Mouse (Mus musculus) intestine, postnatal 0 days (tissue): Measurements from ENCODE around the gene Trim14. TPM values are rescaled to one million over a fixed set of nuclear protein-coding genes. Genes with fewer than 3 reads are reported as not detected.

Experiments
- ATAC-seq: fragments of 200-750 bp; cut with Nextera tagmentation; 2 replicates; pipeline ENCODE4 v1.8.0; 2017; ENCODE audit warnings: mild to moderate bottlenecking, moderate TSS enrichment, moderate library complexity
- H3K27ac ChIP-seq: fragments of 300-500 bp; sonication (generic); 2 replicates; pipeline ENCODE4 v1.5.1; 2014; ENCODE audit warnings: mild to moderate bottlenecking, low read depth, low read length, moderate library complexity
- H3K27me3 ChIP-seq: fragments of 300-500 bp; sonication (generic); replicated peaks from 2 replicates; pipeline ENCODE4 v1.6.1; 2014; ENCODE audit warnings: low read length, mixed read lengths; ENCODE audit not compliant: control insufficient read depth, insufficient read depth
- H3K36me3 ChIP-seq: fragments of 300-500 bp; sonication (generic); 2 replicates; pipeline ENCODE4 v1.6.1; 2014; ENCODE audit warnings: mild to moderate bottlenecking, moderate library complexity; ENCODE audit not compliant: control insufficient read depth, insufficient read depth
- H3K4me1 ChIP-seq: fragments of 300-500 bp; sonication (generic); replicated peaks from 2 replicates; pipeline ENCODE4 v1.6.1; 2014; ENCODE audit warnings: antibody characterized with exemption, low read length, mixed read lengths; ENCODE audit not compliant: control insufficient read depth, insufficient read depth
- H3K4me2 ChIP-seq: fragments of 300-500 bp; sonication (generic); replicated peaks from 2 replicates; pipeline ENCODE4 v1.6.1; 2014; ENCODE audit warnings: low read depth, mild to moderate bottlenecking, moderate library complexity
- H3K4me3 ChIP-seq: fragments of 300-500 bp; sonication (generic); 2 replicates; pipeline ENCODE4 v1.5.1; 2014; ENCODE audit warnings: low read depth, low read length
- H3K9ac ChIP-seq: fragments of 300-500 bp; sonication (generic); 2 replicates; pipeline ENCODE4 v1.6.1; 2014; ENCODE audit warnings: mild to moderate bottlenecking, low read depth, low read length
- H3K9me3 ChIP-seq: fragments of 300-500 bp; sonication (generic); 2 replicates; pipeline ENCODE4 v1.6.1; 2016; ENCODE audit warnings: mixed run types; ENCODE audit not compliant: control insufficient read depth
- CTCF ChIP-seq: sonication (generic); IDR thresholded peaks from 2 replicates; pipeline ENCODE4 v1.5.1; 2016; ENCODE audit warnings: low read depth, mild to moderate bottlenecking, control low read depth, antibody characterized with exemption, moderate library complexity
- WGBS: fragments of 180-500 bp; shearing (Covaris S2); extraction: QIAGEN DNeasy Blood & Tissue Kit; methylation state at CpG from one replicate; pipeline ENCODE4 v1.1.7; 2014; 5-methylcytosine and 5-hydroxymethylcytosine counted together
- polyA plus RNA-seq: library from polyadenylated mRNA; unstranded; fragments of >200 nt; fragmentation: Nextera tagmentation; extraction: Ambion mirVana; gene quantifications from 2 replicates; pipeline ENCODE4 v1.2.1, GENCODE M21; 2015

Gene Trim14
- polyA plus RNA-seq, 1 experiment from 2014 or later = 14.1 TPM

DNA sequence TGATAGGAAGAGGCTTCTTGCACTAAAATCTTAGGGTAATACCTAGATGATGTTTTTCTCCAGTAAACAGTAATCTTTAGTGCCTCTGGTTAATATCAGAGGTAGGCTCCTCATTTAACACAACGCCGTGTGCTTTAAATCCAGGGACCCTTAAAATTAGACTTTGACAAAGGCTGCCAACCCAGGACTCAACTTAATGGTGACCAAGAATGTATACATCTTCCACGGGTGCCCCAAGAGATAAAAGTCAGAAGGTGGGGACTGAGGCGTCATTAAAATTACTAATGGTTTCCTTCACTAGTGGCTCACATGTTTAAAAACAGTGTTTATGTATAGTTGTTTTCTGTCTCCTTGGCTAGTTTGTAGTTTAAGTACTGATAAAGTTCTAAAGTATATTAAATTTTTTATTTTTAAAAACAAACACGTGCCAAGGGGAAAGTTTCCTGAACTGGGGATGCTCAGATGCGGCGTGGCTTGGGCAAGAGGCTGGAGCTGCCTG lies 85.9 kb downstream of the Trim14 start:
- Histone ChIP-seq H3K4me3 (peak overlapping the region; percentile 89), H3K9me3 (no peaks in the 10 kb centered on the region), H3K27me3 (no peaks in the 10 kb centered on the region), H3K4me1 (0 out of 2 replicates have a peak, but pooled peaks cover 9% of the 10 kb centered on the region), H3K36me3 (no peaks in the 10 kb centered on the region), H3K4me2 (peak overlapping the region; percentile 90), H3K9ac (peak overlapping the region; percentile 92), H3K27ac (no peak overlapping the region; the same call in 1 of the 2 replicates)
- no peak for ATAC-seq
- no peak for TF ChIP-seq CTCF
- 32% methylated on average over 7 of the region's 7 CpGs for WGBS

DNA sequence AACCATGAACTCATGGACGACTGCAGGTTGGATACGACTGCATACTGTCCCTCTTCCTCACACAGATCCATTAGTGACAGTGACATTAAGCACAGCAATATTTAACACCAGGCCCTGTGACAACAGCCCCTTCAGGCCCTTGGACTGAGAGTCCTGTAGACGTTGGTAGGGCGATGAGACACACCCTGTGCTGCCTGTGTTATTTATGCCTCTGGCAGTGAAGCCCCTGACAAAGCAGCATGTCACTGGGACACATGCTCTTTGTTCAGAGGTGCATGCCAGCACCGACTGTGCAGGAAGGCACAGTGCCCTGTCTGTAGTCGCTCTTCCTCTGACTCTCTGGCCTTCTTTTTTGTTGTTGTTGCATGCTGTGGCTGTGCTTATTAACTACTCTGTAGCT lies 87.1 kb downstream of the Trim14 start:
- WGBS = 51% methylated on average over 6 of the region's 6 CpGs
- Histone ChIP-seq H3K27ac (no peak overlapping the region), H3K27me3 (no peaks in the 10 kb centered on the region), H3K9me3 (no peaks in the 10 kb centered on the region), H3K4me1 (0 out of 2 replicates have a peak, but pooled peaks cover 9% of the 10 kb centered on the region), H3K36me3 (no peaks in the 10 kb centered on the region), H3K9ac (no peak overlapping the region), H3K4me2 (no peak overlapping the region), H3K4me3 (no peak overlapping the region)
- no peak for ATAC-seq
- TF ChIP-seq CTCF = no peak

DNA sequence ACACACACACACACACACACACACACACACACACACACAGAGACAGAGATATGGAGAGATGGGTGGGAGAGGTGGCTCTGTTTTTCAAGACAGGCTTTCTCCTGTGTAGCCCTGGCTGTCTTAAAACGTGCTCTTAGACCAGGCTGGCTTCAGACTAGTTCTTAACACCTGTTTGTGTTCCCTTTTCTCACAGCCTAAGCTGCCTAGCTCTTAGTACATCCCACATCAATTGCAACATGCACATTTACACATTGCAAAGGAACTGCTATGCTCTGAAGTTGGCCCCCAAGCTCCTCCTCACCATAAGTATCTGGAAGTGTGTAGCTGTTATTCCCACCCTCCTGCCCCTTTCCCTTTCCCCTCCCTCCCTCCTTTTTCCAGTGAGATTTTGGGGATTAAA lies 88.5 kb downstream of the Trim14 start:
- Histone ChIP-seq H3K4me1 (0 out of 2 replicates have a peak, but pooled peaks cover 3% of the 10 kb centered on the region), H3K4me2 (no peak overlapping the region), H3K9ac (no peak overlapping the region), H3K36me3 (no peaks in the 10 kb centered on the region), H3K9me3 (no peaks in the 10 kb centered on the region), H3K27me3 (no peaks in the 10 kb centered on the region), H3K27ac (no peak overlapping the region), H3K4me3 (no peak overlapping the region)
- no peak for ATAC-seq
- 58% methylated on average over 1 of the region's 1 CpGs for WGBS
- no peak for TF ChIP-seq CTCF

DNA sequence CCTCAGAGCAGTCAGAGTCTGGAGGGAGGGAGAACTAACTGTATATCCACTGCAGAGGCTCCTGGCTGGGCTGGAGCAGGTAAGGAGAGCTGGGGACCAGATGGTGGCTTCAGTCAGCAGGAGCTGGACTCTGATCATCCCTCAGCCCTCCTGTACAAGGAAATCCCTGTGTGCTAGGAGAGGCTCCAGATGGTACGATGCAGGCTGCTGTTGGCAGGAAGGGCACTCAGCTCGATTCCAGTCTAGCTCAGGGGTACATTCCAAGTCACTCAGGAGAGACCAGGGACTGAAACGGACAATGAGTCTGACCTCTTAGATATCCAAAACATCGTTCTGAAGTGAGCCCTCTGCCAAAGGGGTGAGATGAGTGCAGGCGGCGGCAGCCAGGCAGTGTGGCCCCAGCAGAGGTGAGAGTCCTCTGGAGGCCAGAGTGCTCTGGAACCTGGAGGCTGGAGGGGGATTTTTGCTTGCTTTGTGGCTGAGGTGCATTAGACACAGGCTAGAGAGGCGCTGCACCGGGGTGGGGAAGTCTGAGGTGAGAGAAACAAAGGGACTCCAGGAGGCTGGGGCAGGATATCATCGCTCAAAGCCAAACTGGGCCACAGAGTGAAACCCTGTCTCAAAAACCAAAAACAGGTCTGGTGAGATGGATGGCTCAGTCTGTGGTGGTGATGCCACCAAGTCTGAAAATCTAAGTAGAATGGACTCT lies 90.5 kb downstream of the Trim14 start:
- H3K9ac ChIP-seq = no peak overlapping the region
- peak; percentile 72 for ATAC-seq
- no peak overlapping the region for H3K4me3 ChIP-seq
- no peak overlapping the region; the same call in 1 of the 2 replicates for H3K27ac ChIP-seq
- H3K36me3 ChIP-seq = no peaks in the 10 kb centered on the region
- no peaks in the 10 kb centered on the region for H3K27me3 ChIP-seq
- H3K4me1 ChIP-seq = 0 out of 2 replicates have a peak, but pooled peaks cover under 1% of the 10 kb centered on the region
- 41% methylated on average over 9 of the region's 9 CpGs for WGBS
- TF ChIP-seq CTCF = no peak
- H3K4me2 ChIP-seq = no peak overlapping the region
- H3K9me3 ChIP-seq = no peaks in the 10 kb centered on the region

Other genes starting within 250 kb of the Trim14 start
- gene Foxe1, start 192.5 kb downstream of the Trim14 start, polyA plus RNA-seq = not detected in 2 replicates
- gene Trmo, start 146.7 kb downstream of the Trim14 start, polyA plus RNA-seq = 5.9 and 7.0 TPM in 2 replicates
- gene Hemgn, start 122.6 kb downstream of the Trim14 start, polyA plus RNA-seq = 0.21 and 0.22 TPM in 2 replicates
- gene Anp32b, start 85.2 kb downstream of the Trim14 start, polyA plus RNA-seq = 98.5 and 105 TPM in 2 replicates
- gene Nans, start 46.9 kb downstream of the Trim14 start, polyA plus RNA-seq = 67.4 and 81.3 TPM in 2 replicates
- gene Coro2a, start 66.1 kb upstream of the Trim14 start, polyA plus RNA-seq = 53.0 and 59.7 TPM in 2 replicates
- 5.1 and 5.2 TPM in 2 replicates for gene Tbc1d2, start 114.1 kb upstream of the Trim14 start, polyA plus RNA-seq